Mouse (Mus musculus) small intestine, adult 2 months (tissue): ENCODE data around the gene Hist2h2ab. TPM values are rescaled to one million over a fixed set of nuclear protein-coding genes. Genes with fewer than 3 reads are reported as not detected.

Experiments
- H3K27ac ChIP-seq: fragments of 200-500 bp; 2 replicates; pipeline ENCODE4 v1.5.1; 2012; ENCODE audit warnings: low read depth, low read length, control low read depth, inconsistent platforms; ENCODE audit not compliant: insufficient read depth
- H3K27me3 ChIP-seq: fragments of 200-500 bp; 2 replicates; pipeline ENCODE4 v1.6.1; 2012; ENCODE audit warnings: mild to moderate bottlenecking, moderate library complexity, low read length, inconsistent platforms; ENCODE audit not compliant: control insufficient read depth, insufficient read depth
- H3K36me3 ChIP-seq: fragments of 200-500 bp; 2 replicates; pipeline ENCODE4 v1.6.1; 2012; ENCODE audit warnings: mild to moderate bottlenecking, low read length, control low read depth, inconsistent platforms; ENCODE audit not compliant: control insufficient read depth, insufficient read depth
- H3K4me1 ChIP-seq: fragments of 200-500 bp; 2 replicates; pipeline ENCODE4 v1.6.1; 2012; ENCODE audit warnings: low read length, inconsistent platforms, mixed read lengths; ENCODE audit not compliant: control insufficient read depth, insufficient read depth, insufficient read length
- H3K4me3 ChIP-seq: fragments of 200-500 bp; 2 replicates; pipeline ENCODE4 v1.5.1; 2012; ENCODE audit warnings: low read depth, mild to moderate bottlenecking, control low read depth, inconsistent platforms, low read length, moderate library complexity
- CTCF ChIP-seq: fragments of 200-500 bp; IDR thresholded peaks from 2 replicates; pipeline ENCODE4 v1.5.1; 2012; ENCODE audit warnings: low read depth, mild to moderate bottlenecking, control low read depth, inconsistent platforms, low read length, moderate library complexity, mixed read lengths; ENCODE audit not compliant: insufficient replicate concordance, insufficient read length; ENCODE audit errors: extremely low read depth
- POLR2A ChIP-seq: fragments of 200-500 bp; IDR thresholded peaks from 2 replicates; pipeline ENCODE4 v1.6.1; 2012; ENCODE audit warnings: low read depth, mild to moderate bottlenecking, control low read depth, inconsistent platforms, low read length, moderate library complexity
- WGBS: fragments of 180-500 bp; shearing (Covaris S2); methylation state at CpG from one replicate; pipeline ENCODE4 v1.1.7; 2018; 5-methylcytosine and 5-hydroxymethylcytosine counted together
- polyA plus RNA-seq: library from polyadenylated mRNA; depleted of rRNA; stranded (reverse); fragments of >200 nt; gene quantifications from 2 replicates; pipeline ENCODE4 v1.2.3, GENCODE M21; 2012

Gene Hist2h2ab
- polyA plus RNA-seq, 1 experiment: 3.4 TPM

DNA sequence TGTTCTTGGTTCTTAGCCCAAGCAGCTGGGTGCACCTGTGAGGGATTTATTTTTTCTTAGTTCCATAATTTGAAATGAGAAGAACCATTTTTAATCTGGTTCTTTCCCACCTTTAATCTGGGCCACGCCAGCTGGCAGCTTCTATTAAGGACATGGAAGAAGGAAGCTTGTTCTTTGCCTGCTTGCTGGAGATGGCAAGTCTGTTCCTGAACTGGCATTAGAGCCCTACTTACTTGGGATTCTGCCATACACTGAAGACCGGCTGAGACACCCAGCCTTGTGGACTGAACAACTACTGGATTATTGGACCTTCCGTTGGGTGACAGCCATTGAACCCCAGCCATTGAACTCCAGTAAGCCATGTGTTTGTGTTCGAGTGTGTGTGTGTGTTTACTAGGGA, 3.1 kb downstream of the Hist2h2ab start:
- Histone ChIP-seq H3K27me3 (no peaks in the 10 kb centered on the region), H3K4me1 (peaks cover 3% of the 10 kb centered on the region; the same call in 1 of the 2 replicates), H3K36me3 (no peaks in the 10 kb centered on the region), H3K4me3 (no peak overlapping the region), H3K27ac (no peak overlapping the region)
- 74% methylated on average over 4 of the region's 4 CpGs for WGBS
- TF ChIP-seq POLR2A (no peak), CTCF (no peak)

- TF ChIP-seq POLR2A (no peak), CTCF (no peak)
- no peak overlapping the region for H3K27ac ChIP-seq
- 33% methylated on average over 2 of the region's 2 CpGs for WGBS
- no peaks in the 10 kb centered on the region; the same call in 1 of the 2 replicates for H3K4me1 ChIP-seq
- H3K4me3 ChIP-seq: no peak overlapping the region
- H3K27me3 ChIP-seq: no peaks in the 10 kb centered on the region
- no peaks in the 10 kb centered on the region for H3K36me3 ChIP-seq
Observed at GRCm38 (mm10) chr3:96225421-96225820, 5.8 kb downstream of the Hist2h2ab start.

GRCm38 (mm10) chr3:96226695-96227648, 7.3 kb downstream of the Hist2h2ab start:
- no peak overlapping the region for H3K27ac ChIP-seq
- TF ChIP-seq POLR2A (no peak), CTCF (no peak)
- no peaks in the 10 kb centered on the region for H3K27me3 ChIP-seq
- H3K4me3 ChIP-seq: no peak overlapping the region
- 70% methylated on average over 8 of the region's 8 CpGs for WGBS
- H3K4me1 ChIP-seq: no peaks in the 10 kb centered on the region; the same call in 1 of the 2 replicates
- H3K36me3 ChIP-seq: no peaks in the 10 kb centered on the region

GRCm38 (mm10) chr3:96228828-96229227, 9.2 kb downstream of the Hist2h2ab start:
- Histone ChIP-seq H3K4me1 (no peaks in the 10 kb centered on the region; the same call in 1 of the 2 replicates), H3K4me3 (no peak overlapping the region), H3K36me3 (no peaks in the 10 kb centered on the region), H3K27ac (no peak overlapping the region), H3K27me3 (no peaks in the 10 kb centered on the region)
- 56% methylated on average over 2 of the region's 2 CpGs for WGBS
- TF ChIP-seq CTCF (no peak), POLR2A (no peak)

DNA sequence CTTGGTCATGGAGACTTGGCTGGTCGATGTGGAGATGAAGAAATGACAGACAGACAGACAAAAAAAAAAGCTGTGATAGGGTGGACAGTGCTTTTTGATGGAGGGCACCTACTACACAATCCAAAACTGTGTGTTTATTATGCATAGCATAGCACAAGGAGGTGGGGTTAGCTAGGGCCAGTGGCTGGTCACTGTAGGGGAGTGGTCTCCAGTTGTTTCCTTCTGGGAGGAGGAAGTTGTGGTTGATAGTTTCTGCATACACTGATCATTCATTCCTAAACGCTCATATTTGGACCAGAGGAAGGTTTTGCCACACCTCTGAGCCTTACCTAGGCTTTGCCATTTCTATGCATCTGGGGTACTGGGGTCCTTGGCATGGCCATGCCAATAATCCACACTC, 10.7 kb downstream of the Hist2h2ab start:
- Histone ChIP-seq H3K4me3 (no peak overlapping the region), H3K27ac (no peak overlapping the region), H3K4me1 (no peaks in the 10 kb centered on the region; the same call in 1 of the 2 replicates), H3K36me3 (no peaks in the 10 kb centered on the region), H3K27me3 (no peaks in the 10 kb centered on the region)
- 61% methylated on average over 2 of the region's 2 CpGs for WGBS
- no peak for TF ChIP-seq POLR2A
- no peak for TF ChIP-seq CTCF

GRCm38 (mm10) chr3:96230910-96231757, 11.5 kb downstream of the Hist2h2ab start:
- WGBS: 76% methylated on average over 4 of the region's 4 CpGs
- no peaks in the 10 kb centered on the region for H3K27me3 ChIP-seq
- TF ChIP-seq CTCF: no peak
- TF ChIP-seq POLR2A: no peak
- no peaks in the 10 kb centered on the region for H3K36me3 ChIP-seq
- H3K27ac ChIP-seq: no peak overlapping the region
- no peak overlapping the region for H3K4me3 ChIP-seq
- H3K4me1 ChIP-seq: no peaks in the 10 kb centered on the region; the same call in 1 of the 2 replicates
